Comparison of ENCODE assay signal across 15 mouse cellular contexts in the genomic region with DNA sequence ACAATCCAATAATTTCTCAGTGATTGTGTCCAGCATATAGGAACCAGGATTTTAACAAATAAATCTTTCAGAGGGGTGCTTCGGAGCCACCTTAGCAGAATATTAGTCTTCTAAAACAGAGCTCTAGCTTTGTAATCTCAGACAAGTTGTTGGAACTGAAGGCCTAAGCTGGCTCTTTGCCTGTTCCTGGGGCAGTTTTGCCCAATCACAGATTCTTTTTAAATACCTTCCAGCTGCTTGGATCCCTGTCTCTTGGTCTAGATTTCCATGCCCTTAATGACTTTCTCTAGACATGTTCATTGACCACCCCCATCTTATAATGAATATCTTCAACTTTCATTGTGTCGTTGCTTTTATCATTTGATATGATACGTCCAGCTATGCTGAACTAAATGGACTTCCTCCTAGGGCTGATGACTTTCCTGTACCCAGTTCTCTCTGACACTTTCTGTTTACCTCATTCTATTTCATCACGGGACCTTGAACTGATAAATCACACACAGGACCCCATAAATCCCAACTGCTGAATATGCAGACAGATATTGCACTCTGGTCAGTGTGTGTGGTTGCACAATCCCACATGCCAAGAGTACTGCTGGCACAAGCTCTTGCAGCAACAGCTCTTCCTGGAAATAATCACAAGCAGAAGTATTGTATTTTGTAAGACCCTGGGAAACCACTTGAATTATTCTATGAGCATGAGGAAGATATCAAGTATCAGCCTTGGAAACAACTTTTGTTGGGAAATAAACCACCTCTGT.
DNase-seq lines count a peak whose midpoint lies in the region; ATAC-seq and TF ChIP-seq lines count a peak whose summit lies in the region.
"Had no signal": no experiment of that assay in that cellular context is flagged by ENCODE, and none has a peak within 500 bp of the region (broad histone marks: within the 10 kb centered on the region; RNA-seq: fewer than 3 reads in every experiment).

No protein-coding gene starts in this region.

- ATAC-seq in intestine, embryonic 16.5 days, result peak; percentile 53
- ATAC-seq in intestine, embryonic 15.5 days, result no peak
- peak; percentile 95 for ATAC-seq in intestine, postnatal 0 days
- ATAC-seq in megakaryocyte-erythroid progenitor cell, adult 5-6 weeks (replicated peaks; ENCODE audit: low FRiP score, low TSS enrichment, poor library complexity, severe bottlenecking), result no peak
- ATAC-seq: midbrain, embryonic 16.5 days had no signal

- no peaks in the 10 kb centered on the region for H3K36me3 ChIP-seq in intestine, embryonic 16.5 days (ENCODE audit: control insufficient read depth, insufficient read depth, low read length)
- no peaks in the 10 kb centered on the region for H3K36me3 ChIP-seq in intestine, embryonic 15.5 days
- no peaks in the 10 kb centered on the region for H3K36me3 ChIP-seq in intestine, postnatal 0 days (ENCODE audit: control insufficient read depth, insufficient read depth)
- H3K36me3 ChIP-seq in myocyte (ENCODE audit: control insufficient read depth, insufficient read depth), result no peaks in the 10 kb centered on the region
- H3K36me3 ChIP-seq: heart, embryonic 12.5 days; hindbrain, embryonic 10.5 days; liver, embryonic 15.5 days had no signal

- H3K27ac ChIP-seq in intestine, embryonic 16.5 days (ENCODE audit: low read length), result no peak overlapping the region
- no peak overlapping the region for H3K27ac ChIP-seq in intestine, embryonic 15.5 days
- no peak overlapping the region for H3K27ac ChIP-seq in intestine, postnatal 0 days (ENCODE audit: low read depth, low read length)
- H3K27ac ChIP-seq: hindbrain, embryonic 10.5 days; liver, embryonic 15.5 days had no signal

- no peak overlapping the region for H3K4me2 ChIP-seq in intestine, embryonic 16.5 days (ENCODE audit: low read depth, low read length)
- no peak overlapping the region for H3K4me2 ChIP-seq in intestine, embryonic 15.5 days (replicated peaks)
- no peak overlapping the region for H3K4me2 ChIP-seq in intestine, postnatal 0 days (replicated peaks; ENCODE audit: low read depth)
- H3K4me2 ChIP-seq in myocyte (ENCODE audit: low read depth), result peak overlapping the region; percentile 13
- H3K4me2 ChIP-seq: heart, embryonic 12.5 days; liver, embryonic 15.5 days had no signal

- TF ChIP-seq CTCF in intestine, postnatal 0 days (IDR thresholded peaks at IDR 0.05; ENCODE audit: low read depth), result no peak

- H3K4me3 ChIP-seq in intestine, embryonic 16.5 days (ENCODE audit: low read length), result no peak overlapping the region
- H3K4me3 ChIP-seq in intestine, embryonic 15.5 days (replicated peaks), result no peak overlapping the region
- H3K4me3 ChIP-seq in intestine, postnatal 0 days (ENCODE audit: low read depth, low read length), result no peak overlapping the region
- no peak overlapping the region for H3K4me3 ChIP-seq in myocyte
- H3K4me3 ChIP-seq: heart, embryonic 12.5 days; hindbrain, embryonic 10.5 days; liver, embryonic 15.5 days had no signal

- peak; percentile 66 for DNase-seq in adrenal gland, adult 8-10 months
- no peak for DNase-seq in retina, embryonic 14.5 days (ENCODE audit: low spot score)
- no peak for DNase-seq in retina, postnatal 1 day
- DNase-seq: cerebellum, adult 11-12 months; embryo, embryonic 11 days; kidney, adult 18-20 months had no signal

- no peak overlapping the region for H3K9ac ChIP-seq in intestine, embryonic 16.5 days (ENCODE audit: low read depth, low read length)
- no peak overlapping the region for H3K9ac ChIP-seq in intestine, embryonic 15.5 days
- no peak overlapping the region for H3K9ac ChIP-seq in intestine, postnatal 0 days (ENCODE audit: low read depth, low read length)
- H3K9ac ChIP-seq: heart, embryonic 12.5 days; liver, embryonic 15.5 days had no signal

- H3K4me1 ChIP-seq in intestine, embryonic 16.5 days (ENCODE audit: control insufficient read depth, insufficient read depth, low read length), result no peaks in the 10 kb centered on the region
- no peaks in the 10 kb centered on the region for H3K4me1 ChIP-seq in intestine, embryonic 15.5 days (replicated peaks)
- H3K4me1 ChIP-seq in intestine, postnatal 0 days (replicated peaks; ENCODE audit: control insufficient read depth, insufficient read depth, low read length), result no peaks in the 10 kb centered on the region
- H3K4me1 ChIP-seq: hindbrain, embryonic 10.5 days; liver, embryonic 15.5 days had no signal

- no peaks in the 10 kb centered on the region for H3K27me3 ChIP-seq in intestine, embryonic 16.5 days (replicated peaks; ENCODE audit: control insufficient read depth, insufficient read depth, low read length)
- H3K27me3 ChIP-seq in intestine, embryonic 15.5 days (replicated peaks), result no peaks in the 10 kb centered on the region
- H3K27me3 ChIP-seq in intestine, postnatal 0 days (replicated peaks; ENCODE audit: control insufficient read depth, insufficient read depth, low read length), result no peaks in the 10 kb centered on the region
- H3K27me3 ChIP-seq in myocyte (ENCODE audit: control insufficient read depth, insufficient read depth, insufficient read length), result no peaks in the 10 kb centered on the region
- H3K27me3 ChIP-seq: heart, embryonic 12.5 days; liver, embryonic 15.5 days had no signal

- TF ChIP-seq POLR2A in myocyte (IDR thresholded peaks at IDR 0.05; ENCODE audit: insufficient read length, low read depth), result no peak

- no peak overlapping the region for H3ac ChIP-seq in myocyte (ENCODE audit: control insufficient read depth, insufficient read length)

- 74% methylated on average over 4 of the region's 4 CpGs for WGBS in intestine, embryonic 16.5 days
- 73% methylated on average over 4 of the region's 4 CpGs for WGBS in intestine, embryonic 15.5 days
- 64% methylated on average over 4 of the region's 4 CpGs for WGBS in intestine, postnatal 0 days

- H3K79me2 ChIP-seq in myocyte (ENCODE audit: control insufficient read depth, insufficient read depth), result no peaks in the 10 kb centered on the region

- H3K9me3 ChIP-seq in intestine, embryonic 16.5 days (ENCODE audit: control insufficient read depth, low read length), result no peaks in the 10 kb centered on the region
- H3K9me3 ChIP-seq in intestine, embryonic 15.5 days, result no peaks in the 10 kb centered on the region
- H3K9me3 ChIP-seq in intestine, postnatal 0 days (ENCODE audit: control insufficient read depth), result no peaks in the 10 kb centered on the region
- H3K9me3 ChIP-seq: heart, embryonic 12.5 days; hindbrain, embryonic 10.5 days; liver, embryonic 15.5 days had no signal

TF ChIP-seq in myocyte, 11 proteins besides CTCF, POLR2A, EP300 and RAD21:
- TF ChIP-seq E2F4 (IDR thresholded peaks at IDR 0.05; ENCODE audit: insufficient read depth) (no peak), USF1 (IDR thresholded peaks at IDR 0.05; ENCODE audit: low read depth) (no peak), CEBPB (IDR thresholded peaks at IDR 0.05; ENCODE audit: insufficient read depth, poor library complexity, severe bottlenecking) (peak; percentile 98), MAX (IDR thresholded peaks at IDR 0.05; ENCODE audit: low read depth) (no peak), SRF (IDR thresholded peaks at IDR 0.05; ENCODE audit: control insufficient read depth, insufficient read length, low read depth) (no peak), POLR2AphosphoS2 (IDR thresholded peaks at IDR 0.05; ENCODE audit: insufficient read length, low read depth) (no peak), MYOD1 (IDR thresholded peaks at IDR 0.05; ENCODE audit: control insufficient read depth in 1 of 3, insufficient read length in 2 of 3, low read depth in 2 of 3) (no peak), TCF3 (IDR thresholded peaks at IDR 0.05; ENCODE audit: insufficient read length, low read depth) (peak; percentile 7), REST (IDR thresholded peaks at IDR 0.05; ENCODE audit: insufficient read depth, insufficient read length) (no peak), TCF12 (IDR thresholded peaks at IDR 0.05; ENCODE audit: insufficient read depth, poor library complexity, severe bottlenecking) (no peak), MYOG (IDR thresholded peaks at IDR 0.05; ENCODE audit: control insufficient read depth in 1 of 3, insufficient read depth in 1 of 3, insufficient read length in 2 of 3, low read depth in 2 of 3) (no peak)
TF ChIP-seq in myocyte: peak in this region for 2.

Comparison
In these comparisons a context has a peak if more than half of its experiments do, and no peak if none do; other contexts are left out.
1. ATAC-seq: peak in intestine, embryonic 16.5 days (single experiment) and intestine, postnatal 0 days (single experiment); none in intestine, embryonic 15.5 days (single experiment) and megakaryocyte-erythroid progenitor cell, adult 5-6 weeks (single experiment).